Mouse (Mus musculus) kidney, postnatal 14 days (tissue): ENCODE measurements around the gene Myl12a.
"Not testable (repeated sequence)": the region's sequence is repeated elsewhere in the genome, so short reads cannot be mapped to it uniquely, and the experiment has no call there.

Source experiments
- DNase-seq: peaks from one replicate; pipeline ENCODE4 v3.0.0; 2022; ENCODE audit warnings: mixed read lengths

Myl12a gene

DNA sequence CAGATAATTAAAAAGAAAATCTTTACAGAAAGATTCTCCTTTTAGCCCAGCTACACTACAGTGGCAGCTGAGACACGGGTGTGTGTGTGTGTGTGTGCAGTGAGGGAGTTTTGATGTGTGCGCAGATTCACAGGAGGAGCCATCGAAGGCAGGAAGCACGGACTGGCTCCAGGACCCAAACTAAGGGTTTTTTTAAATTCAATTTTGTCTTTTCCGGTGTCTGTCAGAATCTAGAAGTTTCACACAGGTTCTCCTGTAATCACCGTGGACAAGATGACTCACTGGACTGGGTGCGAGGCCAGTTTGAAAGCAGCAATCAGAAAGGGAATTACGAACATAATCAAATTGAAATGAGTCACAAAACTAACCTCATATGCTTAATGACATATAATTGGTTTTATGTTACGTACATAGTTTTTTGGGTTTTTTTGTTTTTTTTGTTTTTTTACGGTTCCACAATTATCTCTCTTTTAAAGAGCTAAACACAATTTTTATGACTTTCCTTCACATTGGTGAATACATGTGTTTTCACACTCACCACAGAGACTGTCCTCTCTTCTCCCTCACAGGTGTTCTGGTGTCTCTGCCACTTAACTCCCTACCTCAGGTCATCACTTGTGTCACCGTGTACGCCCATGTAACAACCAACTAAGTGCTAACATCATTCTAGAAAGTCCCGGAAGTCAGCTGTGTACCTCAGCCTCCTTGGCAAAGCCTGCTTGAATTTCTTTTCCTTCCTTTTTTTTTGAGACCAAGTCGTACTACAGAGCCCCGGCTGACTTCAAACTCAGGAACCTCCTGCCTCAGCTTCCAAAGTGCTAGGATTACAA, 15.6 kb downstream of the Myl12a start:
- no peak for DNase-seq

DNA sequence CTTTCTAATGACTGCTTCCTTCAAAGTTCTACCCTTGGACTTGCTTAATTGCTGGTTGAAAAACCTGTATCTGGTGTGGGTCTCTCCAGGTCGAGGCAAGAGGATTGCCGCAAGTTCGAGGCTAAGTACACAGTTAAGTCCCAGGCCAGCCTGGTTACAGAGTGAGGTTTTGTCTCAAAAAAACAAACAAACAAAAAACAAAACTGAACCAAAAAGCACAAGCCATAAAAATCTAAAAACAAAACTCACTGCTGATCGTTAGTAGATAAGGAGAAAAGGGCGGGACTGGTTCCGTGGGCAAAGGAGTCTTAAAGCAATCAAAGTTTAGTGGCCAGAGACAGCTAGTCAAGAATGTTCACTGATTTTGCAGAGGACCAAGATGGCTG, 16.3 kb downstream of the Myl12a start:
- DNase-seq: no peak

- DNase-seq: no peak
Observed at GRCm38 (mm10) chr17:70985501-70986354, 16.9 kb downstream of the Myl12a start.

DNA sequence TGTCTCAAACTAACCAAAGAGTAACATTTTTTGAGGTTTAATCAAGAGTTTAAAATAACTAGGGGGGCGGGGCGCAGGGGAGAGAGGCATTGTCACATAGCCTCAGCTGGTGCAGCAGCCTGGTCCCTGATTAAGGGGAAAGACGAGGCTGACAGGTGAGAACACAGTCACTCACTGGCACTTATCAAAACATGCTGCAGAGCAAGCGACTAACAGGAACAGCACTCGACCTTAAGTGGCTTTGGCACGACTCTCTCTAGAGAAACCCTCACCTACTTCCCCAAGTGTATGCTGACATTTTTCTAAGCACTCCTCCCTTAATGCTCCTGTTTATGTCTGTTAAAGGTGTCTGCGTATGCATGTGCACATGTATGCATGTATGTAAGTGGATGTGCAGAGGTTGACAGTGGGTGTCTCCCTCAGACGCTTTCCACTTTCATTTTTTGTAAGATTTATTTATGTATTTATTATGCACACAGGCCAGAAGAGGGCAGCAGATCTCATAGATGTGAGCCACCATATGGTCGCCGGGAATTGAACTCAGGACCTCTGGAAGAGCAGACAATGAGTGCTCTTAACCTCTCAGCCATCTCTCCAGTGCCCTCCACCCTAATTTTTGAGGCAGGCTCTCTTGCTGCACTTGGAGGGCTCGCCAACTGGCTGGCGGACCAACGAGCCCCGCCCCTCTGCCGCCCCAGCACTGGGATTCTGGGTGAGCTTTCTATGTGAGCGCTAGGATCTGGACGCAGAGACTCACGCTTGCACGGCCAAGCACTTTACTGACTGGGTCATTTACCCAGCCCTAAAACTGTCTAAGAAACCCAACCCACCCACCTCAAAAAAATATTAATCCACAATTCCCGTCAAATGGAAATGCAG, 23.1 kb downstream of the Myl12a start:
- DNase-seq: no peak

GRCm38 (mm10) chr17:70977799-70978198, 24.9 kb downstream of the Myl12a start:
- DNase-seq: no peak

- DNase-seq: not testable (repeated sequence)
Observed at GRCm38 (mm10) chr17:70974065-70974464, 28.6 kb downstream of the Myl12a start.

DNA sequence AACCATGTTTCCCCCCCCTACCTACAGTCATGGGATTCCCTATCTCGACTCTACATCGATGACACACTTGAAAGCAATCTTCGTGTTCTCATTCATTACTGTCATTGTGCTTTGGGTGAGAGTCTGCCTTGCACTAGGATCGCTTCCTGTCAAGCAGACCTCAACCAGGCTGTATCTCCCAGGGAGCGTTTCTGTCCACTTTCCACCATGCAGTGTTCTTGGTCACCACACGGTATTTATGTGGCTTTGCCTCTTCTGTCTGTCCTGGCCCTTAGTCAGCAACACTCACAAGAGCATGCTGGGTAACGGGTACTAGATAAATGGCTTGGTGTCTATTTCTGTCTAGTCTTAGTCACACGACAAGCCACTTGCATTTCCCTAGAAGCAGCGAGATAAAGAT, 29.3 kb downstream of the Myl12a start:
- DNase-seq: no peak

DNA sequence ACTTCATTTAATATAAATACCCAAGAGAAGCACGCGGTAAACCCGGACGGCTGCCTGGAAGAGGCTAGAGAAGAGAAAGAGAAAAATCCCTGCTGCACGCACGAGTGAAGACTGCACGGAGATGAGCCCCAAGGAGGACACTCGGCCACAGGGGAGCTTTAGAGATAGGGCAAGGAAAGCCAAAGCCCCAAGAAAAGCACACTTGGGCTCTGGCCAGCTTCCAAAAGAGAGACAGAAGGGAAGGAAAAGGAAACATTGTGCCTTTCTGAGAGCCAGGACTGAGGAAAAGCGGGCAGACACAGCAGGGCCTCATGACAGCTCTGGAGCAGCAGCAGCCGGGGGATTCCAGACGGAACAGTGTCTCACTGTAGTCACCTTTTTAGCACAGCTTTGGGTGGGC, 31.5 kb downstream of the Myl12a start:
- no peak for DNase-seq

GRCm38 (mm10) chr17:70968606-70969191, 34.0 kb downstream of the Myl12a start:
- no peak for DNase-seq

- DNase-seq: no peak
Observed at GRCm38 (mm10) chr17:70967646-70968045, 35.0 kb downstream of the Myl12a start.

- no peak for DNase-seq
Observed at GRCm38 (mm10) chr17:70967191-70967590, 35.5 kb downstream of the Myl12a start.

GRCm38 (mm10) chr17:70966126-70966525, 36.6 kb downstream of the Myl12a start:
- DNase-seq: no peak

DNA sequence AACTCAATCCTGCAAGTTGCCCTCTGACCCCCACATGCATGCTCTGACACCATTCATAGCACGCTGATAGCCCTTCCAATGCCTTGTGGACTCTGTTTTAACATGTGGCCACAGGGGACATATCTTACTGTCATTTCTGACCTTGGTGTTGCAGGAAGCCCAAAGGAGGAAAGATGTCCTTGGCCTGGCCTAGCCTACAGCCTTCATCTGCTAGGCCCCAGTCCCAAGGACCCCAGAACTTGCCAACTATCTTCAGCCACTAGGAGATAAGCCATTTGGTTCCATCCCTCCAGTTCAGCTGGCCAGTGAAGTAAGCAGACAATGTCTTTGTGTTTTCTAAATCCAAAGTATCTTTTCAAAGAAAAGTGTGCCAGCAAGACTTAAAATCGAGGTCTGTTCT, 37.4 kb downstream of the Myl12a start:
- DNase-seq: no peak

- DNase-seq: peak; percentile 94
Observed at GRCm38 (mm10) chr17:70963546-70963945, 39.1 kb downstream of the Myl12a start.

DNA sequence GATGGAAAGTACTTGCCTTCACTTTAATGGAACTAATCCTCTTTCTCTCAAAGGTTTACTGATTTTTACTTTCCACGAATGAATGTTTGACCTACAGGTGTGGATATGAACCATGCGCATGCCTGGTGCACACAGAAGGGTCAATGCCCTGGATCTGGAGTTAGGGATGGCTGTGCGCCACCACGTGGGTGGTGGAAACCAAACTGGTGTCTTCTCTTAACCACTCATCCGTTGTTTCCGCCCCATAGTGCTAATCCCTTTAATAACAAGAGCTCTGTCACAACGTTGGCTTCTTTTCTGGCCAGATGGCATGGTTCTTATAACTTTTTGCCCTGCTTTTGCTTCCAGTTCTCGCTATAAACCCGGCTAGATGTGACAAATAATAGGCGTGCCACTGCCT, 51.4 kb downstream of the Myl12a start:
- DNase-seq: no peak

- DNase-seq: no peak
Observed at GRCm38 (mm10) chr17:70949171-70949570, 53.5 kb downstream of the Myl12a start.

DNA sequence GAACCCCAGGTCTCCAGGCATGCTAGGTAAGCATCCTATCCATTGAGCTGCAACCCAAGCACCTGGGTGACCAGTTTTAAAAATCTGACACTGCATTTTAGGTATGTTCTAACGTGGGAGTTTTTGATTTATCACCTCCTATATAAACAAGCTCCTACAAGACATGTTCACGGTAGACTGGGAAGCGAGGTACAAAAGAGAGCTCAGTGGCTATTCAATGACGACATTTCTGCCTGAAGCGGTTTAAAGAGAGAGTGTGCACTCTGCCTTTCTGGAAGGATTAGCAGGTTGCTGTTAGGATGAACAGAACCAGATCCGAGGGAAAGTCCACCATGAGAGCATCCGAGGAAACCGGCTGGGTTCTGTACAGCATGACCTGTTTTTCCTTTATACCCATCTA, 54.0 kb downstream of the Myl12a start:
- no peak for DNase-seq

GRCm38 (mm10) chr17:70943779-70944178, 58.9 kb downstream of the Myl12a start:
- DNase-seq: no peak
